Mouse (Mus musculus) kidney, adult 18-20 months (tissue): ENCODE data around the gene Hexa.

Source experiments
- DNase-seq: peaks from one replicate; pipeline ENCODE4 v3.0.0; 2021

Hexa gene

DNA sequence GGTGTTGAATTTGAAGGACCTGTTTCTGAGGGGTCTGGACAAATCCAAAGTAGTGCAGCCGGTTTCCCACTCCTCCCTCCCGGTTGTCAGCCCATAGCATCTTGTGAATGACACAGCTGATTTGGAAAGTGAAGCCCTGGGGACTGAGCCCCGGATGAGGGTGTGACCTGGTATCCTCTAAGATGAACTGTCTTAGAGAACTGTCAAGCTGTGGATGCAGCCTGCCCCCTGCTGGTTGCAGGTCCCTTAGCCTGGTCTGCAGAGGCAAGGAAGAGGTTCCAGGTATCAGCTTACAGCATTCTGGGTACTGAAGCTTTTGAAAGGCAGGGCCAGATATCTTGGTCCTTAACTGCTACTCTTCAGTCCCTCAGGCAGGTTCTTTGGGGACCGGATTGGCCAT lies 26.3 kb downstream of the Hexa start:
- DNase-seq = peak; percentile 82

GRCm38 (mm10) chr9:59567111-59567510 lies 27.8 kb downstream of the Hexa start:
- DNase-seq = peak; percentile 66

- no peak for DNase-seq
Measured at GRCm38 (mm10) chr9:59571852-59572251, 32.5 kb downstream of the Hexa start.

DNA sequence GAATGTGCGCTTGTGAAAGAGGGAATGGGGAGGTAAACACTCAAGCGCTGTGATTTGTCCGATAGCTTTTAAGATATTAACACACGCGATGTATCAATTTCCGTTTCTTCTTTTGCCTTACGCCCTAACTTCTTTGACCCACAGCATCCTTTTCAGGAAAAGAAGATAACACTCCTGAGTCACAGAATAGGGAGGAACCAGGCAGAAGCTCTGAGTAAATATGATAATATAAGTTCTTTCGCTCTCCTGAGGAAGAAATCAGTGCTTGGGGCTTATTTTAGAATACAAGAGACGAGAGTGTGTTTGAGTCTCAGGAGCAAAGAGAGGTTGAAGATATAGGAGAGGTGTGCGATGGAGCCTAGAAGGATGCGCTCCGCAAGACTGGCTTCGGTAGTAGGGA lies 38.1 kb downstream of the Hexa start:
- DNase-seq = no peak

- peak; percentile 64 for DNase-seq
Measured at GRCm38 (mm10) chr9:59577844-59578504, 38.6 kb downstream of the Hexa start, which contains the start of gene Celf6. Gene Celf6 (plus strand): TSS chr9:59577917.

- DNase-seq = no peak
Measured at GRCm38 (mm10) chr9:59578505-59578867, 39.1 kb downstream of the Hexa start.

GRCm38 (mm10) chr9:59584871-59585308 lies 45.5 kb downstream of the Hexa start:
- DNase-seq = peak; percentile 70

DNA sequence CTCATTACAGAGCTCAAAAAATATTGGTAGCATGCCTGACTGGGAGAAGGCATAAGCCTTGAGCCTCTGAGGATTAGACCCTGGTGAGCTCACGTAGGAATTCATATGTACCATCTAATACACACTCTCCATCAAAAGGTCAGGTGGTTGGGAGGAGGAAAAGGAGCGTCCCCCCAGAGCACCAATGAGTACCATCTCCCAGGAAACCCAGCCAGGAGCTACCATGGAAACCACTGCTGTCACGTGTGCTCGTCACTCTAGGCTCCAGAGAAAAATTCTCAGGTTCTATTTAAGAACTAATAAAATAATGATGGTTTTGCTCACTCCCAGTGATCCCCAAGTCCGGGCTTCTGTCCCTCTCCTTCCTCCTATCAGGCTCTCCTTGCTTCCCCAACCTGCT lies 48.9 kb downstream of the Hexa start:
- DNase-seq = no peak

DNA sequence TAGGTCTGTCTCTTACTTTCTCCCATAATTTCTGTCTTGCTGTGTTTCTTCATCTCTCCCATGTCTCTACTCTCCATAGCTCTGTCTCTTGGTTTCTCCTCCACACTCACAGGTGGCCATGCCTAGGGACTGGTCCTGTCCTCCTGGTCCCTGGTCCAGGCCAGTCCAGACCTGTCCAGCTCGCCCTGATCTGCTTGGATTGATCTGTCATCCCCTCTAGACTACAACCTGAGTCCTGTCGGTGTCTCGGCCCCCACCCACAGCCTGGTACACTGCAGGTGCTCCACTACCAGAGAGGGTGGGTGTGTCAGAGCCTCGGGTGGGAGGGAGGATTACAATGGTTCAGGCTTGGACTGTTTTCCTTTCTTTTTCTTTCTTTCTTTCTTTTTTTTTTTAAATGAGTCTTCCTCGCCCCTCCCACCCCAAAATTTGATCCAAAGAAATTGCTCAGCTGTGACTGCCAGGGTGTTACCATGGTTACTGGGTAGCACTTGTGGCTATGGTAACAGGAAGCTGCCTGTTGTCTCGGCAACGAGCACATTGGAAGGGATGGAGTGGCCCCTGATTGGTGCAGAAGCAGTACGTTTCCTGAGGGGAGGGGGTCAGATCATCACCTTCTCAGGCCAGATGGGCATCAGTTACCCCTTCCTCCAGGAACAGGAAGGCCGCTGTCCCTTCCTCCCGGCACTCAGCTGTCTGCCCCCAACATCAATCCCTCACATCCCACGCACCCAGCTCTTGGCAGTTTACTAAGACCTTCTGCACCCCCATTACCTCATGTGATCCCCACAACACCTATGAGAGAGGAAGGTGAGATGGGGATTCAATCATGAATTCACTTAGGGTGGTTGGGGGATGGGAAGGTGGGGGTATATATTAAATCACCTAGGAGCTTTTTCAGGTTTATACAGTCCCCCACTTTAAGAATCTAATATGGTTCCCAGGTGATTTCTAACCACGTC lies 49.7 kb downstream of the Hexa start:
- no peak for DNase-seq

DNA sequence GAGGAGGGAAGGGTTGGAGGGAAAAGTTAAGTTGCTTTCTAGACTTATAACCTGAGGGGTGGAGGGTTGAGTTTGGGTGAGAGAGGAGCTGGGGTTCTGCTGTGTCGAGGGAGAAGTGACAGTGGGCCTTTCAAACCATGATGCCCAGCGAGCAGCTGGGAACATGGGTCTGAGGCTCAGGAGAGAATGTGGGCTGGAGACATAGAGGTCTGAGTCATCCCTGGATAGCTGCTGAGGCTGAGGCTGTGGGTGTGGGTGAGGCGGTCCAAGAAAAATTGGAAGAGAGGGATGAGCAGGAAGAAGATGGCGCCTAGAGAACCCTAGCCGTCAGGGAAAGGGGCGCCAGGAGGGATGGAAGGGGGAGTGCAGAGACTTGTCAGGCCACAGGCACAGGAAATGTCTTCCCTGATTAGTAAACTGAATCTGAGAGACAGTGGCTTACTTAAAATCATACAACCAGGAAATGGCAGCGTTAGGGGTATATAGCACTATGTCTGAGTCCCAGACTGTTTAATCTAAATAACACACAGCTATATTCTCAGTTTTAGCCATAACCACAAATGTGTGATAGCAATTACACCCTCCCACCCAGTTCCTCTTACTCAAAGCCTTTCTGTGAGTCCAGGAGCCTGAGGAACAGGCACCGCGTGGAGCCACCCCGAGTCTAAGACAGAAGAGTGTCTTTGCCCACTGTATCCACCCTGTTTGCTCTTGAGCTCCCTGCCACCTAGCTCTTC lies 50.5 kb downstream of the Hexa start:
- no peak for DNase-seq

GRCm38 (mm10) chr9:59601661-59602060 lies 62.3 kb downstream of the Hexa start:
- no peak for DNase-seq

- DNase-seq = no peak
Measured at GRCm38 (mm10) chr9:59605967-59606366, 66.6 kb downstream of the Hexa start.

DNA sequence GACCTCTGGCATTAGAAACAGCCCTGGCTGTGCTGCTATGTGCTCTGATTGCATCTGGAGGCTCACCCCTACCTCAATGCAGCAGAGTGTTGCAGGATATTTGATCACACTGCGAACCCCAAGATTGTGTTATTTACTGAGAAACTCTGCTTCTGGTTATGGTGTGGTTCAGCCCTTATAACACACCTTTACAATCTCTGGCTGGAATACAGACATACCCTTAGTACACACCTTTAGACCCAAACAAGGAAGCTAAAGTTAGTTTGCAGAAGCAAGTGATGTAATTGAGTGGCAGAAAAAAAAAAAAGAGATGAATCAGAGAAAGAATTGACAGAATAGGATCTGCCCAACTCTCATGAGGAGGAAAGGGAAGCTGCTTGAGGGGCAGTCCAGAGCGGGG lies 71.6 kb downstream of the Hexa start:
- no peak for DNase-seq
